7 mouse cellular contexts compared by ENCODE assay signal in the genomic region with DNA sequence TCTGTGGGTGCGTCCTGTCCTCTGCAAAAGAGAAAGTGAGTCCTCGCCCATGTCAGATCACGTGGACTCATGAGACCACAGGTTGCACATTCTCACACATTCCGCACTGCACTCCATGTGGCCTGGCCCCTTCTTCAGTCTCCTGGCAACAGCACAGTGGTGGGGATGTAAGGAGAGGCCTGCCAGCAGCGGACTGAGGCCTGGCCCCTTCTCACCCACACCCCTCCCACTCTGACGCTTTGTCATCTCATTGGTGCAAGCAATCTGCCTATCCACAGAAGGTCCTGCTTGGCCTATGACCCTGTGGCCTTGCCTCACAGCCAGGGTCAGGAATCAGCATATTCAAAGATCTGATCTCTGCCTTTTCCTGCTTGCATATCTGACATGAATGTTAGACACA. TPM values are rescaled to one million over a fixed set of nuclear protein-coding genes. Genes with fewer than 3 reads are reported as not detected.
DNase-seq lines count a peak whose midpoint lies in the region; ATAC-seq and TF ChIP-seq lines count a peak whose summit lies in the region.

No protein-coding gene starts in this region.

- no peak overlapping the region for H3K9ac ChIP-seq in intestine, embryonic 15.5 days

- H3K9me3 ChIP-seq in intestine, embryonic 15.5 days = no peaks in the 10 kb centered on the region

- ATAC-seq in intestine, embryonic 15.5 days = peak; percentile 61
- ATAC-seq in megakaryocyte, adult 5-6 weeks (ENCODE audit: poor library complexity, severe bottlenecking) = peak; percentile 39; the same call in 1 of the 2 replicates
- no peak for ATAC-seq in megakaryocyte progenitor cell, adult 5-6 weeks (replicated peaks; ENCODE audit: poor library complexity)

- no peaks in the 10 kb centered on the region for H3K36me3 ChIP-seq in intestine, embryonic 15.5 days

- 58% methylated on average over 6 of the region's 6 CpGs for WGBS in intestine, embryonic 15.5 days

- H3K4me2 ChIP-seq in intestine, embryonic 15.5 days (replicated peaks) = no peak overlapping the region

- no peak overlapping the region for H3K27ac ChIP-seq in intestine, embryonic 15.5 days

- peak; percentile 44 for DNase-seq in 416B (ENCODE audit: low read depth)
- peak; percentile 37 for DNase-seq in brain, embryonic 14.5 days (ENCODE audit: low read depth)
- DNase-seq in right cerebral cortex, postnatal 36 days (ENCODE audit: low spot score in 2 of 2) = no peak
- DNase-seq in MN1 (ENCODE audit: low spot score) = no peak

- no peak overlapping the region for H3K4me3 ChIP-seq in intestine, embryonic 15.5 days (replicated peaks)

- H3K27me3 ChIP-seq in intestine, embryonic 15.5 days (replicated peaks) = no peaks in the 10 kb centered on the region

- TF ChIP-seq POLR2A in brain, embryonic 14.5 days (IDR thresholded peaks at IDR 0.05; ENCODE audit: borderline replicate concordance, extremely low read depth, insufficient read depth, insufficient read length, poor library complexity, severe bottlenecking) = no peak

- no peaks in the 10 kb centered on the region for H3K4me1 ChIP-seq in intestine, embryonic 15.5 days (replicated peaks)

- no peak for TF ChIP-seq CTCF in brain, embryonic 14.5 days (IDR thresholded peaks at IDR 0.05; ENCODE audit: borderline replicate concordance, extremely low read depth, insufficient read depth, insufficient read length)

RNA-seq across cellular contexts. Expression of a gene that starts 42.3 kb away (rescaled TPM):
- polyA plus RNA-seq in brain, embryonic 14.5 days (2012; rRNA removed) = 1.5 and 3.1 TPM in 2 replicates
- 0.82 and 1.3 TPM in 2 replicates for polyA plus RNA-seq in intestine, embryonic 15.5 days (2015; fragmentation: Nextera tagmentation; extraction: Ambion mirVana)
- total RNA-seq in megakaryocyte, adult 5-6 weeks (2015) = 0.02 TPM in 1 of 2 replicates, not detected in the other
- not detected in 2 replicates for total RNA-seq in megakaryocyte, adult 5-6 weeks (2017)
- total RNA-seq in megakaryocyte progenitor cell, adult 5-6 weeks (2015) = 0.02 TPM in 1 of 2 replicates, not detected in the other
- total RNA-seq in megakaryocyte progenitor cell, adult 5-6 weeks (2017) = 0.12 TPM in 1 of 2 replicates, not detected in the other

Comparison
In these comparisons a context has a peak if more than half of its experiments do, and no peak if none do; other contexts are left out.
1. DNase-seq: peak in 416B (single experiment) and brain, embryonic 14.5 days (single experiment); none in right cerebral cortex, postnatal 36 days (0 of 2) and MN1 (single experiment).